Mouse (Mus musculus): ENCODE data around the gene Kiss1.

DNA sequence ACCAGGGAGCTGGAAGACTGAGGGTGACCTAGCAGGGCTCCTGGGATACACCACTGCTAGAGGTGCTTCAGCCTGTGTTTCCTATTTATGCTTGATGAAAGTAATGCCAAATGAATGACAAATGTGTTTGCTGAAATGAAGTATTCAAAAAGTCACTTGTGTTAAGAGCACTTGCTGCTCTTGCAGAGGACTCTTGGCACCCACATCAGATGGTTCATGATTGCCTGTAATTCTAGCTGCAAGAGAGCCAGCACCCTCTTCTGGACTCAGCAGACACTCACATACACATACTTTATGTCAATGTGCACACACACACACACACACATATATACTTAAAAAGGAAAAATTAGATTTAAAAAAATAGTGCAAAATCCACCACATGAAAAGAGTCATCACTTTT is 29.1 kb upstream of the Kiss1 start:
- TF ChIP-seq CTCF (IDR thresholded peaks at IDR 0.05; ENCODE audit: borderline replicate concordance, extremely low read depth, insufficient read depth, insufficient read length): no peak
- no peak for TF ChIP-seq POLR2A (IDR thresholded peaks at IDR 0.05; ENCODE audit: borderline replicate concordance, extremely low read depth, insufficient read depth, insufficient read length, poor library complexity, severe bottlenecking)

All from brain, embryonic 14.5 days (tissue).